In genomic region chr2:30658844-30659555, GRCm38 (mm10) we compare ENCODE assay signal across 8 mouse cellular contexts.
DNase-seq lines count a peak whose midpoint lies in the region; ATAC-seq and TF ChIP-seq lines count a peak whose summit lies in the region.

No protein-coding gene starts in this region.

- peak; percentile 26 to 37 for DNase-seq in B cell, adult 2 months
- DNase-seq in forebrain, embryonic 10.5 days (ENCODE audit: extremely low spot score, low spot score) = peak; percentile 69
- DNase-seq in liver, embryonic 13.5 days = no peak
- peak; percentile 79 for DNase-seq in neural tube, embryonic 10.5 days (ENCODE audit: extremely low spot score, low spot score)
- peak; percentile 35 for DNase-seq in thymus, adult 2 months

- H3K36me3 ChIP-seq in forebrain, embryonic 10.5 days (replicated peaks) = no peaks in the 10 kb centered on the region
- no peaks in the 10 kb centered on the region for H3K36me3 ChIP-seq in heart, embryonic 14.5 days (ENCODE audit: control insufficient read depth, insufficient read depth, low read length)
- H3K36me3 ChIP-seq in kidney, embryonic 16.5 days (ENCODE audit: insufficient read depth, low read length) = no peaks in the 10 kb centered on the region
- no peaks in the 10 kb centered on the region for H3K36me3 ChIP-seq in liver, embryonic 13.5 days
- no peaks in the 10 kb centered on the region for H3K36me3 ChIP-seq in thymus, adult 2 months (ENCODE audit: control insufficient read depth, insufficient read depth, low read length)

- H3K9me3 ChIP-seq in forebrain, embryonic 10.5 days = no peaks in the 10 kb centered on the region
- H3K9me3 ChIP-seq in heart, embryonic 14.5 days (ENCODE audit: control insufficient read depth, low read length) = no peaks in the 10 kb centered on the region
- H3K9me3 ChIP-seq in kidney, embryonic 16.5 days (ENCODE audit: low read length) = no peaks in the 10 kb centered on the region
- no peaks in the 10 kb centered on the region for H3K9me3 ChIP-seq in liver, embryonic 13.5 days (replicated peaks)

- H3K4me1 ChIP-seq in bone marrow, adult 2 months (ENCODE audit: control insufficient read depth, insufficient read depth, low read length) = peaks cover 4% of the 10 kb centered on the region; the same call in 1 of the 2 replicates
- peaks cover 84% of the 10 kb centered on the region for H3K4me1 ChIP-seq in forebrain, embryonic 10.5 days
- H3K4me1 ChIP-seq in heart, embryonic 14.5 days (ENCODE audit: control insufficient read depth in 2 of 2, insufficient read depth in 2 of 2, low read length in 2 of 2) = peaks cover 36 to 47% of the 10 kb centered on the region in 2 experiments
- H3K4me1 ChIP-seq in kidney, embryonic 16.5 days (ENCODE audit: insufficient read depth, low read length) = peaks cover 75% of the 10 kb centered on the region
- peaks cover 40% of the 10 kb centered on the region for H3K4me1 ChIP-seq in liver, embryonic 13.5 days (replicated peaks)
- peaks cover 56% of the 10 kb centered on the region for H3K4me1 ChIP-seq in thymus, adult 2 months (replicated peaks; ENCODE audit: control insufficient read depth, insufficient read depth, low read length)

- ATAC-seq in heart, embryonic 14.5 days (ENCODE audit: insufficient number of reproducible peaks, insufficient read depth, low FRiP score, low read depth) = peak; percentile 31
- peak; percentile 67 for ATAC-seq in kidney, embryonic 16.5 days (ENCODE audit: low FRiP score, low TSS enrichment)
- peak; percentile 52 for ATAC-seq in liver, embryonic 13.5 days (ENCODE audit: low read depth)

- TF ChIP-seq POLR2A in bone marrow, adult 2 months (IDR thresholded peaks at IDR 0.05; ENCODE audit: borderline replicate concordance, control insufficient read depth, low read depth, low read length) = no peak
- no peak for TF ChIP-seq POLR2A in thymus, adult 2 months (IDR thresholded peaks at IDR 0.05; ENCODE audit: control insufficient read depth, extremely low read depth, insufficient read depth, low read length, poor library complexity)

- peak overlapping the region; percentile 89 for H3K9ac ChIP-seq in heart, embryonic 14.5 days (ENCODE audit: low read length)
- peak overlapping the region; percentile 85 for H3K9ac ChIP-seq in kidney, embryonic 16.5 days (replicated peaks; ENCODE audit: low read length)
- H3K9ac ChIP-seq in liver, embryonic 13.5 days = peak overlapping the region; percentile 70

- no peak for TF ChIP-seq CTCF in bone marrow, adult 2 months (IDR thresholded peaks at IDR 0.05; ENCODE audit: control insufficient read depth, insufficient read depth, low read length)
- no peak for TF ChIP-seq CTCF in thymus, adult 2 months (IDR thresholded peaks at IDR 0.05; ENCODE audit: borderline replicate concordance, control insufficient read depth, extremely low read depth, insufficient read depth, low read length, poor library complexity)

- peak overlapping the region; percentile 93 for H3K4me2 ChIP-seq in heart, embryonic 14.5 days (ENCODE audit: low read length)
- peak overlapping the region; percentile 85 for H3K4me2 ChIP-seq in kidney, embryonic 16.5 days (replicated peaks; ENCODE audit: low read depth, low read length)
- H3K4me2 ChIP-seq in liver, embryonic 13.5 days = peak overlapping the region; percentile 85

- peaks cover 20% of the 10 kb centered on the region for H3K27me3 ChIP-seq in forebrain, embryonic 10.5 days (ENCODE audit: poor library complexity, severe bottlenecking)
- no peaks in the 10 kb centered on the region for H3K27me3 ChIP-seq in heart, embryonic 14.5 days (ENCODE audit: control insufficient read depth, insufficient read depth, low read length)
- H3K27me3 ChIP-seq in kidney, embryonic 16.5 days (ENCODE audit: insufficient read depth, low read length) = no peaks in the 10 kb centered on the region
- H3K27me3 ChIP-seq in liver, embryonic 13.5 days = no peaks in the 10 kb centered on the region
- H3K27me3 ChIP-seq in thymus, adult 2 months (ENCODE audit: control insufficient read depth, insufficient read depth, low read length) = no peaks in the 10 kb centered on the region

- H3K27ac ChIP-seq in bone marrow, adult 2 months (ENCODE audit: control insufficient read depth, insufficient read depth, low read depth, low read length, poor library complexity) = peak overlapping the region; percentile 93
- H3K27ac ChIP-seq in forebrain, embryonic 10.5 days = peak overlapping the region; percentile 97
- peak overlapping the region; percentile 96 to 97 for H3K27ac ChIP-seq in heart, embryonic 14.5 days (replicated peaks in 1 of 2; ENCODE audit: control insufficient read depth in 1 of 2, insufficient read depth in 1 of 2, low read depth in 2 of 2, low read length in 2 of 2)
- H3K27ac ChIP-seq in kidney, embryonic 16.5 days (ENCODE audit: low read length) = peak overlapping the region; percentile 99
- H3K27ac ChIP-seq in liver, embryonic 13.5 days = peak overlapping the region; percentile 80
- H3K27ac ChIP-seq in thymus, adult 2 months (ENCODE audit: control insufficient read depth, insufficient read depth, low read length) = peak overlapping the region; percentile 63

- H3K4me3 ChIP-seq in bone marrow, adult 2 months (replicated peaks; ENCODE audit: control insufficient read depth, low read depth, low read length) = peak overlapping the region; percentile 84
- peak overlapping the region; percentile 55 for H3K4me3 ChIP-seq in forebrain, embryonic 10.5 days
- H3K4me3 ChIP-seq in heart, embryonic 14.5 days (ENCODE audit: control insufficient read depth in 1 of 2, insufficient read depth in 1 of 2, low read depth in 1 of 2, low read length in 2 of 2) = peak overlapping the region; percentile 43 to 47
- peak overlapping the region; percentile 31 for H3K4me3 ChIP-seq in kidney, embryonic 16.5 days (ENCODE audit: low read length)
- peak overlapping the region; percentile 62 for H3K4me3 ChIP-seq in liver, embryonic 13.5 days (replicated peaks)
- peak overlapping the region; percentile 54 for H3K4me3 ChIP-seq in thymus, adult 2 months (ENCODE audit: control insufficient read depth, insufficient read depth, low read length)

- 7% methylated on average over 16 of the region's 16 CpGs for WGBS in bone marrow, adult 2 months
- 2% methylated on average over 16 of the region's 16 CpGs for WGBS in forebrain, embryonic 10.5 days
- WGBS in heart, embryonic 14.5 days = 4% methylated on average over 16 of the region's 16 CpGs
- WGBS in kidney, embryonic 16.5 days = 2% methylated on average over 16 of the region's 16 CpGs
- WGBS in liver, embryonic 13.5 days (ENCODE audit: insufficient replicate concordance) = 17% methylated on average over 16 of the region's 16 CpGs
- WGBS in thymus, adult 2 months = 19% methylated on average over 16 of the region's 16 CpGs

Comparison
In these comparisons a context has a peak if more than half of its experiments do, and no peak if none do; other contexts are left out.
1. H3K4me3 ChIP-seq: peak in every context shown above with its lines; median percentile 84 in bone marrow, adult 2 months; 62 in liver, embryonic 13.5 days; 55 in forebrain, embryonic 10.5 days; 54 in thymus, adult 2 months; 45 in heart, embryonic 14.5 days; 31 in kidney, embryonic 16.5 days.